Mouse (Mus musculus): ENCODE data around the gene Cmtm7.

Gene Cmtm7

DNA sequence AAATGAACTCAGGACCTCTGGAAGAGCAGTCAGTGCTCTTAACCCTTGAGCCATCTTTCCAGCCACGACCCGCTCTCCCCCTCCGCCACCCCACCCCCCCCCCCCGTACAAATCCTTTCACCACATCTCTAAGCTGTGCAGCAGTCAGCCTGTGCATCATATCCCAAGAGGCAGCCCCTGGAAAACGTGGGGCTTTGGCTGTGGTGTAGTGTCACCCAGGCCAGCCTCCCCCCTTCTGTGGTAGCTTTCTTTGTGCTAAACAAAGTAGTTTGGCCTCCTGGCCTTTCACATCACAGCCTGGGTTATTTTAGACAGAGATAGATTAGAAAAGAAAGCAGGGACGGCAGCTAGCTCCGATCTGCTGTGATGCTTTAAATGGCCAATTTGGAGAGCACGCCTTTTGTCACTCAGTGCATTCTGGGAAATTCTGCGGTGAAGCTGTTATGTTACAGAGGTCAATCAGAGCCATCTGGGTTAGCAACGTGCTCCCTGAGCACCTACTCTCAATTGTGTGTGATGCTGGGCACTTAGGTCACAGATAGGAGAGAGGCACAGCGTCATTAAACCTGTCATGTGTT lies 14.9 kb upstream of the Cmtm7 start:
- no peak for DNase-seq (ENCODE audit: extremely low read depth, low read depth, low spot score)

DNA sequence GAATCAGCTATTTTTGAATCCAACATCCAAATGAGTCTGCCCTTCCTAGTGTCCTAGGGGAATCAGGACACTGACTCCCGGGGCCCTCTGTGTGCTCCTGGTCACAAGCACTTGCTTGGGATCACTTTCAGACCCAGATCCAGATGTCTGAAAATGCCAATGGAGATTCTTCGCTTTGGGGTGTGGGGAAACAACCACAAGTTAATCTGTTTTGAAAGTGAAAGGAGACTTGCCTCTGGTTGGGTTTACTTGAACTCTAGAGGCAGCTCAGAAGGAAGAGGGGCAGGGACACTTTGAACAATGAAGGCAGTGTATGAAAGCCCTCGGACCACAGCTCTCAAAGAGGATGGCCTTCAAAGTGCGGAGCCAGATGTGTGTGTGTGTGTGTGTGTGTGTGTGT lies 12.8 kb upstream of the Cmtm7 start:
- DNase-seq (ENCODE audit: extremely low read depth, low read depth, low spot score) = no peak

DNA sequence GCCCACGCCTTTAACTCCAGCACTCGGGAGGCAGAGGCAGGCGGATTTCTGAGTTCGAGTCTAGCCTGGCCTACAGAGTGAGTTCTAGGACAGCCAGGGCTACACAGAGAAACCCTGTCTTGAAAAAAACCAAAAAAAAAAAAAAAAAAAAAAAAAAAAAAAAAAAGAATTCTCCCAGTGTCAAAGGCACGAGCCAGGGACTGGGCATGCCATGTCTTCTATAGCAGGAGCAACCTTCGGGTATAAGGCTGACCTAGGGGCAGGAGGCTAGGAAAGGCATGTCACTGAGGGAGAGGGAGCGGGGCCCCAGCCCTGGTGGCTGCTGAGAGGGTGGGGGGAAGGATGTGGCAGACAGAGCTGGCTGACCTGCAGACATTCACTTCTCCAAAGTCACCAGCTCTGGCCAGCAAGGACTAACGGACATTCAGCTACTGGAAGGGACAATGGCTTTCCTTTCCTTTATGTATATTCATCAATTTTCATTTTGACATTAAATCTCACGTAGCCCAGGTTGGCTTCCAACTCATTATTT lies 12.2 kb upstream of the Cmtm7 start:
- no peak for DNase-seq (ENCODE audit: extremely low read depth, low read depth, low spot score)

DNA sequence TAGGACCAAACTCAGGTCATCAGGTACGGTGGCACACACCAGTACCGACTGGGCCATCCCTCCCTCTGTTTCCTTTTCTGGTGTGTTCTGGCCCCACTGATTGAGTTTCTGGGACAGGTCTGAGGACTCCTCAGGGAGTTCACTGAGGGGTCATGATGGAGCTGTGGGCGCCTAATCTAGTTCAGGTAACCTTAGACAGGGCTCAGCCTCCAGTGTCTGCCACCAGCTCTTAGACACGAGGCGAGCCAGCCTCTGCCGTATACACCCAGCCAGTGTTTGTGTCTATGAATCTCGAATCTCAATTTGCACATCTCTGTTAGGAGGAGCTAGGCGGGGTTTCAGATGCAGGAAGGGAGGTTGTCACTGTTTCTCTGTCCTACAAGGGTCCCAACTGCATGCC lies 8.3 kb upstream of the Cmtm7 start:
- DNase-seq (ENCODE audit: extremely low read depth, low read depth, low spot score) = no peak

DNA sequence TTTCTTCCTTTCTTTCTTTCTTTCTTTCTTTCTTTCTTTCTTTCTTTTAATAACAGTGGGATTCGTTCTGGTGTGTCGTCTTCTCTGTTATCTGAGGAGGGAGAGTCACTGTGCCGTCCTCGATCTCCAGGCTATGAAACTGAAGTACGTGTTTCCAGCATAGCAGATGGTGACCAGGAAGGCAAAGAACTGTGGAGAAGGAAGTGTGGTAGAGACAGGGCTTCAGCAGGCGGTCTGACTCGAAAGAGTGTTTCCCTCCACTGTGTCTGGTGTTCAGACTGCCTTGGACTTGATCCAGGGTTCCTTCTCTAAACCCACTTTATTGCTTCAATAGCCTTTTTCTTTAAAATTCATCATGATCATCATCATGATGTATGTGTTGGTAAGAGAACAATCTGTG lies 7.9 kb upstream of the Cmtm7 start:
- DNase-seq (ENCODE audit: extremely low read depth, low read depth, low spot score) = no peak

DNA sequence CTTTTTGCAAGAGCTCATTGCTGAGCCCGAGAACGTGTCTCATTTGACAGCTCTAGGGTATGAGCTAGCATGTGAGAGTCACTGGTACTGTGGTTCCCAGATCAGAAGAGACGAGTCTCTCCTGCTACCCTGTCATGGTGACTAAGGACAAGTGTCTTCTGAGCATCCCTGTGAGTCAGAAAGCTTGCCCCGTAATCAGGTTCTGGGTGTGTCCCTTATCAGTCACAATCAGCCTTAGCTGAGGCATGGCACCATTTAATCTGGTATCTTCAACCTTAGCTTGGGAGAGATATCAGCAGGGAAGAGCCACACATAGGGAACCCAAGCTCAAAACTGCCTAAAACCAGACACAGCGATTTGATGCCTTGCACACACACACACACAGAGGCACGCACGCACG lies 7.0 kb upstream of the Cmtm7 start:
- DNase-seq (ENCODE audit: extremely low read depth, low read depth, low spot score) = no peak

DNA sequence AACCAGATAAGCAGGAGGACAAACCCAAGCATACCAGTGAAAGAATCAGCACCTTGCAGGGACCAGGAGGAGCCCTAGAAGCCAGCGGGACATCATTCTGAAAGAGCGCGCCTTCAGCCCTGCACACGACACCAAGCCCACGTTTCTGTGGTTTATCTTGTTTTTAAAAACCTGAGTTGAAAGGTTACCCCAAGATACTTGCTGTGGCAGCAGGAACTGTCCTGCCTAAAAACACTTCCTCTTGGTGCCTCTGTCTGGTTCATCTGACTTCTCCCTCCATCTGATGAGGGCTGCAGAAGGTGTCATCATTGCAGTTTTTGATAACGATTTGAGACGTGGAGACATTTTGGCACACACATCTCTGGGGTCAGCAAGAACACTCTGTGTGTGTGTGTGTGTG lies 6.1 kb upstream of the Cmtm7 start:
- DNase-seq (ENCODE audit: extremely low read depth, low read depth, low spot score) = no peak

DNA sequence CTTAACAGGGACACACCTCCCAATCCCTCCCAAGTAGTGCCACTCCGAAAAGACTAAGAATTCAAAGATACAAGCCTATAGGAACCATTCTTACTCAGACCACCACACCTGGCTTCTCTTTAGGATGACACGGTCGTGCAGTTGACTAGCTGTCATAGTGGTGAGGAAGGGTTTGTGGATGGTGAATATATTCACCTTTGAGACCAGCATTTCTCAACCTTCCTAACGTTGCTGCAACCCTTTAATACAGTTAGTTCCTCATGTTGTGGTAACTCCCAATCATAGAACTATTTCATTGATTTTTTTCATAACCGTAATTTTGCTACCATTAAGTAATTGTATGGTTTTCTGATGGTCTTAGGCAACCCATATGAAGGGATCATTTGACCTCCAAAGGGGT lies 5.5 kb upstream of the Cmtm7 start:
- DNase-seq (ENCODE audit: extremely low read depth, low read depth, low spot score) = no peak

DNA sequence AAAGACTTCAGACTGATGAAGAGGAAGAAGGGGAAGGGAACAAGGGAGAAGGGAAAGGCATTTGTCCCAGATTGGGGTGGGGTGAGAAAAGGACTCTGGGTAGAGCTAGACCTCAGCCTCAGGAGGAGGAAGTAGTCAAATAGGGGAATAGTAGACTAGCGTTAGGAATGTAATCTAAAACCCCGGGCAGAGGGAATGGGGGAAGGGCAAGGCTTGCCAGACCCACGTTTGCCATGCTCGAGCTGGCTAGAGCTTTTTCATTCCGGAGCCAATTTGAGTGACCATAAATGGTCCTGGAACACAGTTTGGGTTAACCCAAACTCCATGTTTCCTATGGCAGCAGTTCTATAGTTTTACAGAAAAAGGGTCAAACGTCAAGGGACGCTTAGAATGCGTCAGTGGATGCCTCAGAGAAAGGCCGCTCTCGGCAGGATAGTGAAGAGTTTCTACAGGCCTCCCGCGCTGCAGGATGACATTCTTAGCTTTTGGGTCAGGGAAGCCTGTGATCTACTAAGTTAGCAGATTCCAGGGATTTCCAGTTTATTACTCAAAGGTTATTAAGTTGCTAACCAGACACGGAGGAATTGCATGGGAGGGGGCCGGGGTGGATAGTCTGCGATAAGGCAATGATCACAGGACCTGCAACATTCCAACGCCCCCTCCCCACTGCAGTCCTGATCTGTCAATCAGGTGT lies 3.9 kb upstream of the Cmtm7 start:
- DNase-seq (ENCODE audit: extremely low read depth, low read depth, low spot score) = no peak

DNA sequence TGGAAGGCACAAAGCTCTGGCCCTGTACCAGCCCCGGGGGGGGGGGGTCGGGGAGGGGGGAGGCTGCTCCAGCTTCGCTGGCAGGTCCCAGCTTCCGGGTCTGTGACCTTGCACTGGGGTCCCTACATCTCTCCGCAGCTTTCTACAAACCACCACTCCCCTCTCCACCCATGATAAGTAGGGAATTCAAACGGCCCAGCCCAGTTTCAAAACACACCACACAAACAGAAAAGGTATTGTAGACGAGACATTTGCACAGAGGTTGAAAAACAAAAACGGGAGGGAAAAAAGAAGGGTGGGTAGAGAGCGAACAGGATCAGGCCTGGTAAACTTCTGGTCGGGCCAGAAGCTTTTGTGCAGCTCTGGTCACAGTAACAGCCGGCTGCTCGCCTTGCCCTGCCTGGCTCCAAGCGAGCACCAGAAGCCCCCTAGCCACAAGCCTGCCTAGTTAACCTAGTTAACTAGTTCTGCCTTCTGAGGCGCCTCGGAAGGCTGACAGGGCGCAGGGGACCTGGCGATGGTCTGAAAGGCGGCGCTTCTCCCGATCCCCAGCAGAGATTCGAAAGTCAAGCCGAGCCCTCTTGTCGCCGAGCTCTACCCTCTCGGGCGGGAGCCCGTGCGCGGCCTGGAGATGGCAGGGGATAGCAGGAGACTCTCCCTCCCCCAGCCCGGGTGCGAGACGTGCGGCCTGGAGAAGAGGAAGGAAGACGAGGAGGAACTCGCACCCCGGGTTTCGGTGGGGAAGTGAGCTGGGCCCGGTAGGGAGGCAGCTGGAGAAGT lies 720 bp downstream of the Cmtm7 start:
- no peak for DNase-seq (ENCODE audit: extremely low read depth, low read depth, low spot score)

DNA sequence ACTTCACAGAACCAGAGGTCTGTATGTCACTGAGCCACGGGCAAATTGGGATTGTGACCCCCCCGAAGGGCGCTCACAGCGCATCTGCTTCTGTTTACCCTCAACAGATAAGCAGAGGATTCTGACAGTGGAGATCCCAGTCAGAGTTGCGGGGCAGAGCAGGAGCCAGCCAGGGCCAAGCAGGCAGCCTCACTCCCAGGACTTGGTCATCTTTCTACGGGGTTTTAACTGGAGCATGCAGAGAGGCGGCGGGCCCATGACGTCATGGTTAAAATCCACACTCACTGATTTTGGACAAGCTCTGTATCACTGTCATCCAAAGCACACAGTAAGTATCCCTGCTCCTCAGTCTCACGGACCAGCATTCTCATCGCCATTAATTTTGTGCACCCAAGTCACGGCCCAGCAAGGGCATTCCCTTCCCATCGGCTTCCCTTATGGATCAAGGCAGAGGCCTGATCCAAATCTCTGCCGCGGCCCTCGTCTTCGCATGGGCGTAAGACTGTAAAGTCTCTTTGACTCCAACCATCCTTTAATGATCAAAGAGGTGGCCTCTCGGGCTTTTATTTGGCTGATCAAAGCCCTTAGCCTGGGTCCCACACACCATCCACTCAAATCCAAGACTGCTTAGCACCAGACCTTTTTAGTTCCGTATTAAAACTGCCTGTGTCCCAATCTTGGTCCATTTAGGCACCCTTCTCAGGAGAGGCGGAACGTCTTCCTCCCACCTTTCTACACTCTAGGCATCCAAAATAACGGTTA lies 1.5 kb downstream of the Cmtm7 start:
- no peak for DNase-seq (ENCODE audit: extremely low read depth, low read depth, low spot score)

DNA sequence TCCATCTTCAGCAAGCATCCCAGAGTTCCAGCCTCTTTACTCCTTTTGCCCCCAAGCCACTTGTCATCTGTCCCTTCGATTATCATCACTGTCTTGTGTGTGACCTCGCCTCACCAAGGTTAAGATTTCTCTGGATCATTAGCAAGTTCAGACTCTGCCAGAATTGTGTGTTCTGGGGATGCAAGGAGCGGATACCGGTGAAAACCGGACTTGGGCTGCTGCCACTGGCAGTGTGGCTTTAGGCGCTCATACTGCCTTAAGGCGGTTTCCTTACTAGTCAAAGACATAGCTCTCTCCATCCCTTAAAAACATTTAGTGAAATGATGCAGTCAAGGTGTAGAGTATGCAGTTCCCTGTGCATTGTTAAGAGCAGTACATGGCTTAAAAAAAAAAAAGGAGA lies 2.8 kb downstream of the Cmtm7 start:
- no peak for DNase-seq (ENCODE audit: extremely low read depth, low read depth, low spot score)

DNA sequence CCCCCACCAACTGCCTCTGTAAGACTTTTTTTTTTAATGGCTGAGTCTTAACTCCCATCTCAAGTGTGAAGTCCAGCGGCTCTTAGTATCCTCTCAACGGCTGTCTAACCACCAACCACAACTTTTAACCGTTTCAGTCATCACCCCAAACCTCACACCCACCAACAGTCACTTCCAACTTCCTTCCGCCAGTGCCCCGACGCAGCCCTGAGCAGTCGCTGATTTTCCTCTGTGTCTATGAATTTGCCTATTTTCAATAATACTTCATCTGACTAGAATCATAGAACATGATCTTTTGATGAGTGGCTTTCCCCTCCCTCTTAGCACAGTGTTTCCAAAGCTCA lies 3.6 kb downstream of the Cmtm7 start:
- DNase-seq (ENCODE audit: extremely low read depth, low read depth, low spot score) = no peak

DNA sequence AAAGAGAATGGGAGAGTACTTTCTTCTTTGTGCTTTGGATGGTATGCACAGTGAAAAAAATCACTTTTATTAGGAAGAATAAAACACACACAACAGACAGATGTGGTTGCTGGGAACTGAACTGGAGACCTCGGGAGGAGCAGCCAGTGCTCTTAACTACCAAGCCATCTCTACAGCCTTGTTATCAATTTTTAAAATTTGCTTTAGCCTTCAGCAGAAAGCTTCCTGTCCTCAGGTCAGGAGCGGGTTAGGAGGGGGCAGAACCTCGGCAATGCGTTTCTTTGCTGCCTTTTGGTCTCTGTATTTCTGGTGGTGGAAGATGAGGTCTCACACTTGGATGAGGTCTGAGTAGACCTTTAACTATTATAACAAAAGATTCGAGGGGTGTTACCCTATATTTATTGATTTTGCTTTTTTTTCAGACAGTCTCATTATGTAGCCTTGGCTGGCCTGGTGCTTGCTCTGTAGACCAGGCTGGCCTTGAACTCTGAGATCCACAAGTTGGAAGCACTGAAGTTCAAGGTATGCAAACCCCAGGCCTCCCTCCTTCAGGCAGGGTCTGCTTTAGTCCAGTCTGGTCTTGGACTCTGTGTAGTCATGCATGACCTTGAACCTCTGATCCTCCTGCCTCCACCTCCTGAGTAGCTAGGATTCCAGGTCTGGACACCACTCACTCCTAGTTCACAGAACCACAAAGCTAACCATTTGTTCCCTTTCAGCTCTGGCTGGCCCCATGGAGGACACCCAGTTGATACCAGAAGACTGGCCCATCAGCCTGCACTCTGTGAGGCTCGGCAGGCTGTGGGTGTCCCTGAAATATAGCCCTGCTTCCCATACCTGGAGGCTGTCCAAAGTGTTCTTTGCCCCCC lies 4.2 kb downstream of the Cmtm7 start:
- no peak for DNase-seq (ENCODE audit: extremely low read depth, low read depth, low spot score)

DNA sequence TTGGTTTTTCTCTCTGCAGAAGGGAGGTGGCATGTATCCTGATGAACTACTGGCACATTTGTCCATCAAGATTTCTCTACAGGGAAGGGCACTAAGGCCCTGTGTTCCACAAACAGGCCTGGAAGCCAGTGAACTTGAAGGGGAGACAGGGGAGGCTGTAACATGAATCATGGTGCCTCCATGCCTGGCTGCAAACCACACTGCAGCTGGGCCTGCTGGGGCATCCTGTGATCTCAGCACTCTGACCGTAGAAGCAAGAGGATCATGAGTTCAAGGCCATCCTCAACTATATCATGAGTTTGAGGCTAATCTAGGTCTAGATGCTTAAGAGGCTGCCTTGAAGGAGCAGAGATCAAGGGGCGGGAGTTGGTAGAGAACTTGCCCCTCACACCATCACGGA lies 5.3 kb downstream of the Cmtm7 start:
- DNase-seq (ENCODE audit: extremely low read depth, low read depth, low spot score) = no peak

DNA sequence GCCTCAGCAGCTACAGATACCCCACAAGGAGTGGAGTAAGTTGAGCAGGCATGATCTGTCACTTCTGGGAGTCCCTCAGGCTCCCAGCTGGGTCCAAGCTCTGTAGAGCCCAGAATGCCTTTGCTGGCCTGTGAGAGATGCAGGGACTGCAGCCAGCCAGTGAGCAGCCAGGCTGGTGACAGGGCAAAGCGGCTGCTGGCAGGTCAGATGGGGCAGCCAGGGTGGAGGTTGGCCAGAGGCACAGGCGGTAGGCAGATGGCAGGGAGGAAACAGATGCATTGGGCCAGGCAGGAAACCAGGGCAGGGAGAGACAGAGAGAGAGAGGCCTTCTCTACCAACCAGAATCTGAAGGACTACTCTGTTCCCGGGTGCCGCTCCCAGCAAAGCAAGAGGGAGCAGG lies 6.4 kb downstream of the Cmtm7 start:
- DNase-seq (ENCODE audit: extremely low read depth, low read depth, low spot score) = no peak

DNA sequence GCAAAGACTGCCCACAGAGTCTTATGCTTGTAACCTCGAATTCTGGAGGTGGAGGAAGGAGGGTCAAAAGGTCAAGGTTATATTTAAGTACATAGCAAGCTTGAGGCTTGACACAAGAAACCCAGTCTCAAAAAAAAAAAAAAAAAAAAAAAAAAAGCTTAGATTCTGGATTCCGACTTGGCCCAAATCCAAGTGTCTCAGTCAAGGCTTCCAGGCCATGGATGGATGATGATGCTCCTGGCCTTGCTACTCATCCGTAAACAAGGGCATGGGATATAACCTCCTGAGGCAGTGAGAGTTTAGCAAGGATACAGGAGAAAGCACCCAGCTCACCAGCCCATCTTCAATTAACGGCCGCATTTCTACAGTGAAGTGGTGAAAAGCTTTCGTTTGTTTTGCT lies 7.0 kb downstream of the Cmtm7 start:
- DNase-seq (ENCODE audit: extremely low read depth, low read depth, low spot score) = no peak

DNA sequence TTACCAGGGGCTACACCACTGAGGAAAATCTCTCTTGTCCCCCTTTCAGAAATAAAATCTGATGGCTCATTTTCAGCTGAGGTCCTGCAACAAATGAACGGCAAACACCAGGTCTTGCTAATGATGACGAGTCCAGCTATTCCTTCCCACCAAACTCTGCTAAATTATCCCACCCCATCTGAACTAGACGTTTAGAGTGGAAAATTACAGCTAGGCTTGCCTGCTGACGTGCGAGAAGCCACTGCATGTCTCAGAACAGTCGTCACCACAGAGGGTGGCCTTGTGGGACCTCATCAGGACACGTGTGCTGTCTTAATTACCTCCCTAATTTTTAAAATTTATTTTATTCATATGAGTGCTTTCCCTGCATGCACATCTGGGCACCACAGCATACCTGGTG lies 10.1 kb downstream of the Cmtm7 start:
- DNase-seq (ENCODE audit: extremely low read depth, low read depth, low spot score) = no peak

DNA sequence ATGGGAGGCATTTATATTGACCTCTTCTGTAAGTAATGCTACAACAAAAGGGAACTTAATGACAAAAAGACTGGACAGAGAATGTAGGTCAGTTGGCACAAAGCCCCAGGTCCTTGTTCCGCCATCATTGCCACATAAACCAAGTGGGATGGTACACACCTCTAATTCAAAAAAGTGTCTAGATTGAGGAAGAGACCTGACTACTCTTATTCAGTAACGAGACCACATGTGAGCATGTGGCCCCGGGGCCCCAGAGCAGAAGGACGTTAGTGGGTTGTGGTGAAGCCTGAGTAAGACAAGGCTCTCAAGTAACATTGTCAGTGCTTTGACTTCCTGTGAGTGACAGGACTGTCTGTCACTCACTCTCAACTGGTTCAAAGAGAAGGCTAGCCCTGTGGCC lies 11.4 kb downstream of the Cmtm7 start:
- no peak for DNase-seq (ENCODE audit: extremely low read depth, low read depth, low spot score)

DNA sequence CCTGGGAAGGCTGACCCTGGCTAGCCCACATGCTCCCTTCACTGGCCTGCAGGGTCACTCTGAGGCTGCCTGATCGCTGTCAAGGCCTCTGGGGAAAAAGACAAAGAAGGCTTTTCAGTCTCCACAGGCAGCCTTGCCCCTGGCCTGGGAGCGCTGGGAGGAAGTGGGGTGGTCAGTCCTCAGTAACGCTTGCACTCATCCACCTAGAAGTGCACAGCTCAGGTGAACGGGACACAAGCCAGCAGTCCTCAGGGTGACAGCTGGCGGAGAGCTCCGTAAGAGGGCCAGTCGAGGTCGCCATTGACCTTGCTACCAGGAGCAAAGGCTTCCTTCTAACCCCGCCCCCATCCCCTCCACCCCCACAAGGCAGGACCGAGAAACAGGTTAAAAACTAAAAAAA lies 13.6 kb downstream of the Cmtm7 start:
- no peak for DNase-seq (ENCODE audit: extremely low read depth, low read depth, low spot score)

DNA sequence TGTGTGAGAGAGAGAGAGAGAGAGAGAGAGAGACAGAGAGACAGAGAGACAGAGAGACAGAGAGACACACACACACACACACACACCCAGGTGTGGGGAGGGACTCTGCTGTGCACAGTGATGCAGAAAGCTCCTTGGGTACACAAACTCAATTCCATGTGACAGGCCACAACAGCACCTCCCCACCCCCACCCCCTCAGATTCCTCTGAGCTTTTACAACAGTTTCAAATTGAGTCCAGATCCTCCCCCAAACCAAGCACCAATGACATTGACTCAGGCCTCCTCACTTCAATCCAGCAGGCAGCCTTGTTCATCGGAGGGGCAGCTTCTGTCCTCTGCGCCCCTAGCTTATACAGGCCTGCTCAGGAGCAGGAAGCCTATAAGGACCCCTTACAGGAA lies 14.1 kb downstream of the Cmtm7 start:
- DNase-seq (ENCODE audit: extremely low read depth, low read depth, low spot score) = no peak
